Mouse (Mus musculus): ENCODE measurements around the gene Rnf38. TPM values are rescaled to one million over a fixed set of nuclear protein-coding genes. Genes with fewer than 3 reads are reported as not detected.

Rnf38 gene
- total RNA-seq (2021), result 10 to 100 TPM; 68.3 to 72.3 TPM
- long read RNA-seq, experiment 1, full-length matches to known transcripts, result 1 of 6 reads
- long read RNA-seq, experiment 1, partial matches to known transcripts, result 3 of 6 reads
- long read RNA-seq, experiment 1, other reads (novel, unspliced or antisense), result 2 of 6 reads
- long read RNA-seq, experiment 2, partial matches to known transcripts, result 2 of 4 reads
- long read RNA-seq, experiment 2, other reads (novel, unspliced or antisense), result 2 of 4 reads

DNA sequence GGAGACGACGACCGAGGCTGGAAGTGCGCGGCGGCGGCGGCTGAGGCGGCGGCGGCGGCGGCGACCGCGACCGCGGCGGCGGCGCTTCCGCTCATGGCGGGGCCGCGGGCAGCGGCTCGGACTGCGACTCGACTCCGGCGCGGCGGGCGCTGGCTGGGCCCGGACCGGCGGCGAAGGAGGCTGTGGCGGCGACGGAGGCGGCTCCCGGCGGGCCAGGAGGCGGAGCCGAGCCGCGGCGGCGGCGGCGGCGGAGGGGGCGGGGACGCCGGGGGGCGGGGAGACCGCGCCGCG lies at the start of gene Rnf38:
Rnf38 (minus strand) TSS at position 77 of the 291 bp plus-strand sequence.
- no peak for DNase-seq (ENCODE audit: low spot score in 2 of 2)
- intact Hi-C loops (cut with DNase I), result no loop called here

DNA sequence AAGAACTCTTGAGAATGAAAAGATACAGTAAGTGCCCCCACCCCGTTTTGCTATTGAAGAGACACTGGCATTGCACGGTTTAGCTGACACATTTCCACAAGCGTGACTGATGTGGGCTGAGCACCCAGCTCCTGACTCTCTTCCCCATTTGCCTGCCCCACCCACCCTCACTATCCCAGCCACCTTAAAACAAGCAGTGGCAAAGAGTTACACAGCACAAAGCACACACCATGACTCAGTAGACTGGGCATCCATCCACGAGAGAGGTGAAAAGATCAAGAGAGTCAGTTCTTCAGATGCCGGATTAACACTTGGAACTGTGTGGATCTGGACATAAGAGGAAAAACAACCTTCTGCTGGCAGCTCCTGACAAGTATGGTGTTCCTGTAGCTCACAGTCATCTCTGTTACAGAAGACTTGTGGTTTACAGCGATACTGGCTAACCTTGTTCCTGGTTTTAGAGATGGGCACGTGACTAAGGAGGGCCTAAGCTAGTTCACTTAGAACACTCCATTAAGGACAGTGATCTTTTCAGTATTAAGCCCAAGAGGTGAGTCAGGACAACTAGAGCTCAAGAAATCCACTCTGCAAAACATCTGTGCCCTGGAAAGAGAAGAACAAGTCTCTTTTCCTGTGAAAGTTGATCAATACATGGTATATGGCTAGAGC lies 48.1 kb upstream of the Rnf38 start:
- DNase-seq (ENCODE audit: low spot score in 2 of 2), result no peak
- intact Hi-C loops (cut with DNase I), result no loop called here

- intact Hi-C loops (cut with DNase I), result no loop called here
- no peak for DNase-seq (ENCODE audit: low spot score in 2 of 2)
These were observed 37.5 kb upstream of the Rnf38 start for GRCm38 (mm10) chr4:44271134-44271533.

- intact Hi-C loops (cut with DNase I), result no loop called here
These were observed 35.8 kb upstream of the Rnf38 start for GRCm38 (mm10) chr4:44269376-44269817.

DNA sequence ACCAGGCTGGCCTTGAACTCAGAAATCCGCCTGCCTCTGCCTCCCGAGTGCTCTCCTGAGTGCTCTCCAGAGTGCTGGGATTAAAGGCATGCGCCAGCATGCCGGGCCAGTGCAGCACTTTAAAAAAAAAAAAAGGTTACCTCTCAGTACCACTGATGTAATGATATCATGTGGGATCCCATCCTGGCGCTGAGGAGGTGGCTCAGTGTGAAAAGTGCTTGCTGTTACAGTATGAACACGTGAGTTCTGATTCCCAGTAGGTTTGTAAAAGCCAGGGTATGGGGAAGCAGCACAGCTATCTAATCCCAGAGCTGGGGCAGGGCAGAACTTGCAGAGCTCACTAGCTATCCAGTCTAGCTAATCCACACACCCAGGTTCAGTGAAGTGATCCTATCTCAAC lies 33.8 kb upstream of the Rnf38 start:
- no peak for DNase-seq (ENCODE audit: low spot score in 2 of 2)

More at GRCm38 (mm10) chr4:44269376-44269817, 35.8 kb upstream of the Rnf38 start:
- DNase-seq (ENCODE audit: low spot score in 2 of 2), result peak; percentile 15 to 42

DNA sequence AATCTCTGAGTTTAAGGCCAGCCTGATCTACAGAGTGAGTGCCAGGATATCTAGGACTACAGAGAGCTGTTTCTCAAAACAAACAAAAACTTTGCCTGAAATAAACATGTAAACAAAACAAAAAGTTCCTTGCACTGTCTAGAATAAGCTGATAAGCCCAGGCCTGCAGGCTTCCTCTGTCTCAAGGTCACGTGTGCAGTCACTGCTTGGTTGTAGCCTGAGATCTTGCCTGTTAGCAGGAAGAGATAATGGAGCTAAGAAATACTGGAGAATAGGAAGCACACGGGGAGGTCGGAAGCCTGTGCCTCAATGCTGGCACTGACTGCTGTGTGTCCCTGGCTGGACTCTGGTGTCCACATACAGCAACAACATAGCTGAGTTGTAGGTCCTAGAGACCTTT lies 31.9 kb upstream of the Rnf38 start:
- intact Hi-C loops (cut with DNase I), result no loop called here
- no peak for DNase-seq (ENCODE audit: low spot score in 2 of 2)

More for the DNA sequence above, 33.8 kb upstream of the Rnf38 start:
- intact Hi-C loops (cut with DNase I), result no loop called here

DNA sequence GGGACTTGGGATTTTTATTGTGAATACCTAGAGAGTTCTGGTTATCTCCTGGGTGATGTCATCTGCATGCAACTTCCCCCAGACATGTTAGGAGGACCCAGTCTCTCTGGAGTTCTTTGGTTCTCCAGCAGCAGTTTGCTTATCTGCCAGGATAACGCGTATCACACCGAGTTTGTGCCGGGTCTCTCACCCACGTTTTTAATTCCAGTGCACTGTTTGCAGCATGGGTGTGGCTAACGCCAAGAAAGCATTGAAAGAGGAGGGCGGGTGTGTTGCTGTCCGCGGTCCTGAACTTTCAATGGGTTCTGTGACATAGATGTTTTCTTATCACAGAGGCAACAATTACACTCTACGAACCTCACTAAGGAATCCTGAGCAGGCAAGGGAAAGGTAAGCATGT lies 26.7 kb upstream of the Rnf38 start:
- intact Hi-C loops (cut with DNase I), result no loop called here
- DNase-seq (ENCODE audit: low spot score in 2 of 2), result no peak

GRCm38 (mm10) chr4:44259126-44259525 lies 25.5 kb upstream of the Rnf38 start:
- intact Hi-C loops (cut with DNase I), result no loop called here

DNA sequence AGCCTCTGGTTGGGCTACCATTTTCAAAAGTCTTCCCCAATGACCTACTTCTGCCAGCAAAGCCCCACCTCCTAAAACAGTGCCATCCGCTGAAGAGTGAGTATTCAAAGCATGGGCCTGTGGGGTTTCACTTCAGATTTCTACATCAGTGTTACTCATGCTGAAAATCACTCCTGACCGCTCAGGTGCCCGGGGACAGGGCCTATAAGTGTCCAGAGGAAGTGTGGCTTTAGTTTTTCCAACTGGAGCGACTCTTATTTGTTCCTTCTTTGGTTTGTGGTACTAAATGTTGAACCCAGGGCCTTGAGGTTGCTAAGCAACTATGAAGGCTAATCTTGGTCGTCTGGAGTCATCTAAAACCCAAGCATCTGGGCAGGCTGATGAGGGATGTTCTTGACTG lies 21.0 kb upstream of the Rnf38 start:
- intact Hi-C loops (cut with DNase I), result no loop called here
- DNase-seq (ENCODE audit: low spot score in 2 of 2), result no peak

More at GRCm38 (mm10) chr4:44259126-44259525, 25.5 kb upstream of the Rnf38 start:
- no peak for DNase-seq (ENCODE audit: low spot score in 2 of 2)

- intact Hi-C loops (cut with DNase I), result no loop called here
- no peak for DNase-seq (ENCODE audit: low spot score in 2 of 2)
These were observed 19.6 kb upstream of the Rnf38 start for GRCm38 (mm10) chr4:44253191-44253590.

- peak; percentile 45 to 50 for DNase-seq (ENCODE audit: low spot score in 2 of 2)
- intact Hi-C loops (cut with DNase I), result no loop called here
These were observed 18.7 kb upstream of the Rnf38 start for GRCm38 (mm10) chr4:44251966-44252916.

DNA sequence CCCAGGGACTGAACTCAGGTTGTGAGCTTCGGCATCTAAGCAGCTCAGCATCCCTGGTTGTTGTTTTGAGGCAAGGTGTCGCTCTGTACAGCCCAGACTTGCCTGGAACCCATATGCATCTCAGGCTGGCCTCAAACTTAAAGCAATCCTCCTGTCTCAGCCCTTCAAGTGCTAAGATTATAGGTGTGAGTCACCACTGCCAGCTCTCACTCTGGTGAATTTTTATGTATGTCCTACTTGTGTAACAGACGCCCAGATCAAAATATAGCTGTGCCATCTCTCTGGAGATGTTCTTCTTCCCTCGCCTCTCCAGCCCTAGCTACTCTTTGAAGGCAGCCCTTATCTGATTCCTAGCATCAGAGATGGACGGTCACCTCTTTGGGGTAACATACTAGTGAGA lies 17.9 kb upstream of the Rnf38 start:
- peak; percentile 18 to 25 for DNase-seq (ENCODE audit: low spot score in 2 of 2)
- intact Hi-C loops (cut with DNase I), result no loop called here

- intact Hi-C loops (cut with DNase I), result no loop called here
These were observed 16.1 kb upstream of the Rnf38 start for GRCm38 (mm10) chr4:44249705-44250104.

GRCm38 (mm10) chr4:44247051-44247939 lies 13.7 kb upstream of the Rnf38 start:
- DNase-seq (ENCODE audit: low spot score in 2 of 2), result peak in 1 of 2 experiments; percentile 22
- intact Hi-C loops (cut with DNase I), result no loop called here

More at GRCm38 (mm10) chr4:44249705-44250104, 16.1 kb upstream of the Rnf38 start:
- DNase-seq (ENCODE audit: low spot score in 2 of 2), result no peak

DNA sequence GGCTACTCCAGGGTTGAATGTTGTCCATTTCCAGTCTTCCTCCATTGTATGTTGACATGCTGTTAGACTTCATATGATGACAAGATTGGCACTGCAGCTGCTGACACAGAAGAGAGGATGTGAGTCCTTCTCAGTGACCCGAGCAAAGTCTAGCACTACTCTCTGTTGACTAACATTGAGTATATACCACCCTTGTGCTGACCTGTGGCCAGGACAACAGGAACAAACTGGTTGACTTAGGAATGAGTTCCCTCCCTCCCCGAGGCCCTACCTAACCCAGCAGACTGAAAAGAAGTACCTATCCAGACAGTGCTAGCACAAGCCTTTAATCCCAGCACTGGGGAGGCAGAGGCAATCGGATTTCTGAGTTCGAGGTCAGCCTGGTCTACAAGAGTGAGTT lies 12.7 kb upstream of the Rnf38 start:
- DNase-seq (ENCODE audit: low spot score in 2 of 2), result no peak
- intact Hi-C loops (cut with DNase I), result no loop called here

- intact Hi-C loops (cut with DNase I), result no loop called here
- DNase-seq (ENCODE audit: low spot score in 2 of 2), result no peak
These were observed 8.0 kb upstream of the Rnf38 start for GRCm38 (mm10) chr4:44241638-44242037.

- intact Hi-C loops (cut with DNase I), result no loop called here
- no peak for DNase-seq (ENCODE audit: low spot score in 2 of 2)
These were observed 2.4 kb upstream of the Rnf38 start for GRCm38 (mm10) chr4:44235946-44236345.

GRCm38 (mm10) chr4:44234004-44234866 lies 646 bp upstream of the Rnf38 start:
- DNase-seq (ENCODE audit: low spot score in 2 of 2), result peak; percentile 75 to 85
- intact Hi-C loops (cut with DNase I), result no loop called here

Data from left cerebral cortex, postnatal 14 days (tissue).